Mouse (Mus musculus) CH12F3 (cell line): ENCODE results near the gene Gp6.
"Not testable (repeated sequence)": the region's sequence is repeated elsewhere in the genome, so short reads cannot be mapped to it uniquely, and the experiment has no call there.

Experiments used
- in situ Hi-C: fragments of 300-500 bp; cut with MboI; formaldehyde crosslinking; loops from 2 replicates; pipeline ENCODE4 v1.14.3; 2020; ENCODE audit warnings: low sequenced_read_pairs

The Gp6 gene

GRCm38 (mm10) chr7:4397730-4398129 lies at the start of gene Gp6:
Gp6 (minus strand) TSS chr7:4397744.
- in situ Hi-C loops = no loop called here

- in situ Hi-C loops = no loop called here
These were observed 49.6 kb upstream of the Gp6 start for GRCm38 (mm10) chr7:4447138-4447537.

GRCm38 (mm10) chr7:4445216-4445791 lies 47.8 kb upstream of the Gp6 start, which contains the start of gene Rdh13:
Rdh13 (minus strand) TSS chr7:4445649.
- in situ Hi-C loops = no loop called here

GRCm38 (mm10) chr7:4440549-4440948 lies 43.0 kb upstream of the Gp6 start:
- in situ Hi-C loops = no loop called here

- in situ Hi-C loops = loop anchor here (10.0 kb wide), 2 partner anchors 143 to 313 kb away; no protein-coding TSS in a partner anchor
These were observed 40.2 kb upstream of the Gp6 start for GRCm38 (mm10) chr7:4437721-4438120.

- in situ Hi-C loops = loop anchor here (10.0 kb wide), 2 partner anchors 137 to 307 kb away; no protein-coding TSS in a partner anchor
These were observed 34.5 kb upstream of the Gp6 start for GRCm38 (mm10) chr7:4432026-4432425.

- in situ Hi-C loops = loop anchor here (10.0 kb wide), 2 partner anchors 137 to 307 kb away; no protein-coding TSS in a partner anchor
These were observed 34.0 kb upstream of the Gp6 start for GRCm38 (mm10) chr7:4431548-4431947.

- in situ Hi-C loops = loop anchor here (10.0 kb wide), 2 partner anchors 136 to 306 kb away; no protein-coding TSS in a partner anchor
These were observed 32.8 kb upstream of the Gp6 start for GRCm38 (mm10) chr7:4430246-4430844.

GRCm38 (mm10) chr7:4427161-4427912 lies 29.8 kb upstream of the Gp6 start:
- in situ Hi-C loops = no loop called here

GRCm38 (mm10) chr7:4420230-4420629 lies 22.7 kb upstream of the Gp6 start:
- in situ Hi-C loops = no loop called here

GRCm38 (mm10) chr7:4419681-4420080 lies 22.1 kb upstream of the Gp6 start:
- in situ Hi-C loops = no loop called here

GRCm38 (mm10) chr7:4412406-4412805 lies 14.9 kb upstream of the Gp6 start:
- in situ Hi-C loops = not testable (repeated sequence)

- in situ Hi-C loops = no loop called here
These were observed 24.0 kb downstream of the Gp6 start for GRCm38 (mm10) chr7:4373521-4373920.

- in situ Hi-C loops = no loop called here
These were observed 60.0 kb downstream of the Gp6 start, which contains the start of gene Ncr1 for GRCm38 (mm10) chr7:4337509-4337908. Ncr1 (plus strand) TSS chr7:4337724.

GRCm38 (mm10) chr7:4323301-4323700 lies 74.2 kb downstream of the Gp6 start:
- in situ Hi-C loops = no loop called here
